Mouse (Mus musculus): ENCODE results near the gene Riok1.

GRCm38 (mm10) chr13:38081161-38081560 is 44.4 kb downstream of the Riok1 start:
- TF ChIP-seq MAX (IDR thresholded peaks at IDR 0.05) = no peak
- no peak for TF ChIP-seq USF1 (IDR thresholded peaks at IDR 0.05; ENCODE audit: low read depth)
- no peak for TF ChIP-seq CTCF (IDR thresholded peaks at IDR 0.05; ENCODE audit: control insufficient read depth, insufficient read depth, insufficient read length)
- no peak for TF ChIP-seq MYOD1 (IDR thresholded peaks at IDR 0.05; ENCODE audit: control insufficient read depth, insufficient read length, low read depth)
